Mouse (Mus musculus): ENCODE results near the gene P2ry2.

GRCm38 (mm10) chr7:101060476-101060875 lies 47.8 kb upstream of the P2ry2 start:
- no peak for TF ChIP-seq POLR2A (IDR thresholded peaks at IDR 0.05; ENCODE audit: extremely low read depth, insufficient read depth, low read length)
- TF ChIP-seq CTCF (IDR thresholded peaks at IDR 0.05; ENCODE audit: extremely low read depth, insufficient read depth, low read length) = no peak
